Mouse (Mus musculus): ENCODE data around the gene Inafm2. TPM values are rescaled to one million over a fixed set of nuclear protein-coding genes. Genes with fewer than 3 reads are reported as not detected.

Gene Inafm2
- polyA plus RNA-seq, 1 experiment: 3.8 TPM

GRCm38 (mm10) chr2:118708472-118708871, 37.1 kb upstream of the Inafm2 start:
- TF ChIP-seq CTCF (IDR thresholded peaks at IDR 0.05; ENCODE audit: low read depth, low read length): no peak
- no peak overlapping the region for H3K4me3 ChIP-seq (ENCODE audit: low read depth, low read length)
- H3K9me3 ChIP-seq (replicated peaks; ENCODE audit: control insufficient read depth, insufficient read depth, low read length, poor library complexity, severe bottlenecking): no peaks in the 10 kb centered on the region
- no peak overlapping the region for H3K27ac ChIP-seq (ENCODE audit: insufficient read depth, low read length)
- peaks cover 19% of the 10 kb centered on the region for H3K27me3 ChIP-seq (ENCODE audit: control insufficient read depth, insufficient read depth, low read length, poor library complexity, severe bottlenecking)
- H3K9ac ChIP-seq (ENCODE audit: low read depth, poor library complexity, severe bottlenecking): no peak overlapping the region
- no peaks in the 10 kb centered on the region for H3K36me3 ChIP-seq (ENCODE audit: control insufficient read depth, insufficient read depth, low read length, poor library complexity, severe bottlenecking)
- H3K4me1 ChIP-seq (ENCODE audit: control insufficient read depth, insufficient read depth, low read length): no peaks in the 10 kb centered on the region

GRCm38 (mm10) chr2:118709655-118710221, 35.8 kb upstream of the Inafm2 start:
- H3K4me1 ChIP-seq (ENCODE audit: control insufficient read depth, insufficient read depth, low read length): no peaks in the 10 kb centered on the region
- H3K36me3 ChIP-seq (ENCODE audit: control insufficient read depth, insufficient read depth, low read length, poor library complexity, severe bottlenecking): no peaks in the 10 kb centered on the region
- peaks cover 14% of the 10 kb centered on the region for H3K27me3 ChIP-seq (ENCODE audit: control insufficient read depth, insufficient read depth, low read length, poor library complexity, severe bottlenecking)
- no peaks in the 10 kb centered on the region for H3K9me3 ChIP-seq (replicated peaks; ENCODE audit: control insufficient read depth, insufficient read depth, low read length, poor library complexity, severe bottlenecking)
- no peak overlapping the region for H3K9ac ChIP-seq (ENCODE audit: low read depth, poor library complexity, severe bottlenecking)
- no peak for TF ChIP-seq POLR2A (IDR thresholded peaks at IDR 0.05; ENCODE audit: insufficient read depth, low read length)
- no peak for TF ChIP-seq EP300 (IDR thresholded peaks at IDR 0.05; ENCODE audit: insufficient read depth, low read depth, low read length)
- H3K27ac ChIP-seq (ENCODE audit: insufficient read depth, low read length): no peak overlapping the region
- H3K4me3 ChIP-seq (ENCODE audit: low read depth, low read length): no peak overlapping the region

- Histone ChIP-seq H3K27ac (ENCODE audit: insufficient read depth, low read length) (no peak overlapping the region), H3K9me3 (replicated peaks; ENCODE audit: control insufficient read depth, insufficient read depth, low read length, poor library complexity, severe bottlenecking) (no peaks in the 10 kb centered on the region), H3K4me3 (ENCODE audit: low read depth, low read length) (peak overlapping the region; percentile 13; the same call in 1 of the 2 replicates), H3K27me3 (ENCODE audit: control insufficient read depth, insufficient read depth, low read length, poor library complexity, severe bottlenecking) (peaks cover 8% of the 10 kb centered on the region), H3K9ac (ENCODE audit: low read depth, poor library complexity, severe bottlenecking) (no peak overlapping the region), H3K4me1 (ENCODE audit: control insufficient read depth, insufficient read depth, low read length) (no peaks in the 10 kb centered on the region), H3K36me3 (ENCODE audit: control insufficient read depth, insufficient read depth, low read length, poor library complexity, severe bottlenecking) (no peaks in the 10 kb centered on the region)
- TF ChIP-seq POLR2A (IDR thresholded peaks at IDR 0.05; ENCODE audit: insufficient read depth, low read length): no peak
- no peak for TF ChIP-seq EP300 (IDR thresholded peaks at IDR 0.05; ENCODE audit: insufficient read depth, low read depth, low read length)
- TF ChIP-seq CTCF (IDR thresholded peaks at IDR 0.05; ENCODE audit: low read depth, low read length): no peak
These were observed 34.5 kb upstream of the Inafm2 start for GRCm38 (mm10) chr2:118711038-118711494.

GRCm38 (mm10) chr2:118713631-118714030, 31.9 kb upstream of the Inafm2 start:
- H3K36me3 ChIP-seq (ENCODE audit: control insufficient read depth, insufficient read depth, low read length, poor library complexity, severe bottlenecking): no peaks in the 10 kb centered on the region
- TF ChIP-seq EP300 (IDR thresholded peaks at IDR 0.05; ENCODE audit: insufficient read depth, low read depth, low read length) (no peak), POLR2A (IDR thresholded peaks at IDR 0.05; ENCODE audit: insufficient read depth, low read length) (no peak), CTCF (IDR thresholded peaks at IDR 0.05; ENCODE audit: low read depth, low read length) (no peak)
- H3K27me3 ChIP-seq (ENCODE audit: control insufficient read depth, insufficient read depth, low read length, poor library complexity, severe bottlenecking): peaks cover 8% of the 10 kb centered on the region
- H3K4me1 ChIP-seq (ENCODE audit: control insufficient read depth, insufficient read depth, low read length): no peaks in the 10 kb centered on the region
- H3K9ac ChIP-seq (ENCODE audit: low read depth, poor library complexity, severe bottlenecking): no peak overlapping the region
- H3K9me3 ChIP-seq (replicated peaks; ENCODE audit: control insufficient read depth, insufficient read depth, low read length, poor library complexity, severe bottlenecking): no peaks in the 10 kb centered on the region
- no peak overlapping the region for H3K4me3 ChIP-seq (ENCODE audit: low read depth, low read length)
- no peak overlapping the region for H3K27ac ChIP-seq (ENCODE audit: insufficient read depth, low read length)

- H3K4me1 ChIP-seq (ENCODE audit: control insufficient read depth, insufficient read depth, low read length): no peaks in the 10 kb centered on the region
- no peak overlapping the region for H3K4me3 ChIP-seq (ENCODE audit: low read depth, low read length)
- H3K9ac ChIP-seq (ENCODE audit: low read depth, poor library complexity, severe bottlenecking): no peak overlapping the region
- no peaks in the 10 kb centered on the region for H3K9me3 ChIP-seq (replicated peaks; ENCODE audit: control insufficient read depth, insufficient read depth, low read length, poor library complexity, severe bottlenecking)
- TF ChIP-seq EP300 (IDR thresholded peaks at IDR 0.05; ENCODE audit: insufficient read depth, low read depth, low read length): no peak
- no peak for TF ChIP-seq CTCF (IDR thresholded peaks at IDR 0.05; ENCODE audit: low read depth, low read length)
- no peak for TF ChIP-seq POLR2A (IDR thresholded peaks at IDR 0.05; ENCODE audit: insufficient read depth, low read length)
- H3K36me3 ChIP-seq (ENCODE audit: control insufficient read depth, insufficient read depth, low read length, poor library complexity, severe bottlenecking): no peaks in the 10 kb centered on the region
- no peak overlapping the region for H3K27ac ChIP-seq (ENCODE audit: insufficient read depth, low read length)
- peaks cover 8% of the 10 kb centered on the region for H3K27me3 ChIP-seq (ENCODE audit: control insufficient read depth, insufficient read depth, low read length, poor library complexity, severe bottlenecking)
These were observed 31.3 kb upstream of the Inafm2 start for GRCm38 (mm10) chr2:118714230-118714629.

GRCm38 (mm10) chr2:118716677-118717076, 28.9 kb upstream of the Inafm2 start:
- no peak overlapping the region for H3K4me3 ChIP-seq (ENCODE audit: low read depth, low read length)
- no peak overlapping the region for H3K27ac ChIP-seq (ENCODE audit: insufficient read depth, low read length)
- H3K27me3 ChIP-seq (ENCODE audit: control insufficient read depth, insufficient read depth, low read length, poor library complexity, severe bottlenecking): peaks cover 3% of the 10 kb centered on the region; the same call in 1 of the 2 replicates
- no peak overlapping the region for H3K9ac ChIP-seq (ENCODE audit: low read depth, poor library complexity, severe bottlenecking)
- H3K36me3 ChIP-seq (ENCODE audit: control insufficient read depth, insufficient read depth, low read length, poor library complexity, severe bottlenecking): no peaks in the 10 kb centered on the region
- no peaks in the 10 kb centered on the region for H3K9me3 ChIP-seq (replicated peaks; ENCODE audit: control insufficient read depth, insufficient read depth, low read length, poor library complexity, severe bottlenecking)
- H3K4me1 ChIP-seq (ENCODE audit: control insufficient read depth, insufficient read depth, low read length): no peaks in the 10 kb centered on the region
- TF ChIP-seq EP300 (IDR thresholded peaks at IDR 0.05; ENCODE audit: insufficient read depth, low read depth, low read length): no peak
- no peak for TF ChIP-seq CTCF (IDR thresholded peaks at IDR 0.05; ENCODE audit: low read depth, low read length)
- TF ChIP-seq POLR2A (IDR thresholded peaks at IDR 0.05; ENCODE audit: insufficient read depth, low read length): no peak

Data from ES-Bruce4 (cell line).